Mouse (Mus musculus) embryonic stem cell, embryonic (primary cell): ENCODE measurements at regions not wholly inside any gene's neighbourhood (a gene's known extent, or its start where the extent isn't known, plus 50 kb on each side); places are given as distances from the start of the nearest gene placed in this dataset.

ENCODE experiments used
- CTCF ChIA-PET, 4 experiments: fragments of 300-600 bp in 2 of 4; fragments of 350-600 bp in 2 of 4; sonication (Branson Sonifier 250); formaldehyde crosslinking; loops; one replicate each; lab custom pipeline; 2022; ENCODE audit warnings: inconsistent platforms in 2 of 4; lab: Charles Lee
- POLR2A ChIA-PET, 4 experiments: fragments of 300-600 bp in 2 of 4; fragments of 350-600 bp in 2 of 4; sonication (Branson Sonifier 250); formaldehyde crosslinking; loops; one replicate each; lab custom pipeline; 2022; ENCODE audit warnings: antibody characterized with exemption in 4 of 4, inconsistent platforms in 1 of 4; lab: Charles Lee

DNA sequence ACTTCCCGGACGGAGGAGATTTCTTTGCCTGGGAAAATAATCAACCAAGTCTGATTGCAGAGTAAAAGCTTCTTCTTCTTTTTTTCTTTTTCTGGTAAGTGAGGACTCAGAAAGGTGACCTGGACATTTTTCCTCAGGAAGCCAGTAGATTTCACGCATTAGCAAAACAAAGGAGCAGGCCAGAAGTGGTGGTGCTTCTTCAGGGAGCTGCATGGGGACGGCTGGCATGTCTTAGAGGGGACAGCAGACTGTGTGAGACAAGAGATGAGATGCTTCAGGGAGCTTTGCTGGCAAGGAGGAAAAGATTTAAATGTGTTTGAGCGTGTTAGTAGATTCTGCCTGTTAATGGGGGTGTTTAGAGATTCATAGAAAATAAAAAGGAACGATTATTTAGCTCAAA, 77.4 kb downstream of the Egln3 start:
- ChIA-PET POLR2A (interaction anchor here (0.7 to 5.1 kb wide), 59 partner anchors 8 to 1139 kb away, joined by 3 to 119 read pairs (median 5); partner anchors contain the start of gene Egln3 (in 1 of the 4)), CTCF (interaction anchor here in 2 of 4 experiments (0.8 to 0.9 kb wide), 2 partner anchors 15 to 364 kb away, joined by 3 read pairs; no protein-coding TSS in a partner anchor)
